Mouse (Mus musculus) kidney, adult 18-20 months (tissue): ENCODE data around the gene Prl2c2.
"Not testable (repeated sequence)": the region's sequence is repeated elsewhere in the genome, so short reads cannot be mapped to it uniquely, and the experiment has no call there.

Source experiments
- DNase-seq: peaks from one replicate; pipeline ENCODE4 v3.0.0; 2021

Prl2c2 gene

GRCm38 (mm10) chr13:13005283-13005682, at the start of gene Prl2c2:
Prl2c2 (minus strand) TSS chr13:13005383.
- not testable (repeated sequence) for DNase-seq

DNA sequence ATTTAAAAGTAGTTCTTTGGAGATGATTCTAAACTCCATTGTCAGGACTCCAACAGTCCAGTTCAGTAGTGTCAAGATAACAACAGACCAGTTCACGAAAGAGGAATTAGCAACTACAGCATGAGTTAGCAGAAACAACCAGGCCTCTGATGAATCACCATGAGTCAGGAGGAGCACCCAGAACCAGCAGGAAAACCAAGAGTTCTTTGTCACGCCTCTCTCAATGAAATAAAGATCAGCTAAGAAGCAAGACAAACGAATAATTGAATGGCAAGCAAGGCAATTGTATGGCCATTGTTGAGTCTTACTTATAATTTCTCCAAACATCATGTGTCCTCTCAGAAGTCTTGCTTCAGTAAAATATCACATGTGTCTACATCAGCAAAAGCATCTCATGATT, 20.7 kb upstream of the Prl2c2 start:
- DNase-seq: not testable (repeated sequence)

DNA sequence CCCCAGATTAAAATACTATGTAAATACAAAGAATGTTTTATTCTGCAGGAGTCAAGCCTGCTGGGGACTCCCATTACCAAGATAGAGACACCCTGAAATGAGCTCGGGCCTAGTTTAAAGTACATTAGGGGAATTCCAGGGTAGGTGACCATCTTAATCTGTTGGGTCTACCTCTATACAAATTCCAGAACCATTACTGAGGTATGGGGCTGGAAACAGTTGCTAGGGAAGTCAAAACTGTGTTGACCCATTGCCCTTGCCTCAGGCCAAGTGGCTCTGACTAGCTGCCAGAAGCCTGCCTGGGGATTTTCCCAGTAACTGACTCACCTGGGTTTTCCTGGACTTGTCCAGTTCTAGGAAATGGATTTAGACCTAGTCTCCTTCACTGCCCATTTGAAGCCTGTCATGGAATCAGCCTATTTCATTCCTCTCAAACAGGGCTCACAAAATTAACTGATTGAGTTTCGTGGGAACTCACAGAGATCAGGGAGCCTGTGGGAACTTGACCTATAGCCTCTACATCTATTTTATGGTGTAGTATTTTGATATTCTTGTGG, 8.9 kb upstream of the Prl2c2 start:
- peak; percentile 8 for DNase-seq
